Mouse (Mus musculus) ES-E14 (cell line): ENCODE results near the gene Chd5.

Source experiments
- CHD2 ChIP-seq: IDR thresholded peaks from 2 replicates; pipeline ENCODE4 v1.6.1; 2014; ENCODE audit warnings: mild to moderate bottlenecking, low read depth, low read length, inconsistent platforms
- HCFC1 ChIP-seq: IDR thresholded peaks from 2 replicates; pipeline ENCODE4 v1.6.1; 2012; ENCODE audit warnings: low read length, inconsistent platforms, borderline replicate concordance; ENCODE audit not compliant: insufficient read depth
- MAFK ChIP-seq: IDR thresholded peaks from 2 replicates; pipeline ENCODE4 v1.6.1; 2014; ENCODE audit warnings: mild to moderate bottlenecking, low read depth, low read length, inconsistent platforms; ENCODE audit not compliant: insufficient read depth
- ZC3H11A ChIP-seq: IDR thresholded peaks from 2 replicates; pipeline ENCODE4 v1.6.1; 2012; ENCODE audit warnings: low read depth, mild to moderate bottlenecking, inconsistent platforms, low read length, borderline replicate concordance
- ZNF384 ChIP-seq: IDR thresholded peaks from 2 replicates; pipeline ENCODE4 v1.6.1; 2012; ENCODE audit warnings: low read depth, low read length, inconsistent platforms

GRCm38 (mm10) chr4:152313934-152314333 is 24.5 kb upstream of the Chd5 start:
- TF ChIP-seq ZNF384 (no peak), HCFC1 (no peak), ZC3H11A (no peak), MAFK (no peak), CHD2 (no peak)
